Mouse (Mus musculus): ENCODE data around the gene Fundc1. TPM values are rescaled to one million over a fixed set of nuclear protein-coding genes. Genes with fewer than 3 reads are reported as not detected.
A peak's percentile ranks its signal among the peaks of the same experiment; 100 is the strongest.

Gene Fundc1
- 5.4 and 6.4 TPM in 2 replicates for polyA plus RNA-seq (2012; rRNA removed)

GRCm38 (mm10) chrX:17571621-17572459 is at the start of gene Fundc1:
Gene Fundc1, minus strand, starts transcription at chrX:17572325.
- Histone ChIP-seq H3K27me3 (ENCODE audit: control insufficient read depth, insufficient read depth, low read length) (no peaks in the 10 kb centered on the region), H3K4me1 (ENCODE audit: control insufficient read depth, insufficient read depth, insufficient read length) (no peaks in the 10 kb centered on the region), H3K36me3 (ENCODE audit: control insufficient read depth, insufficient read depth, low read length) (no peaks in the 10 kb centered on the region), H3K27ac (ENCODE audit: insufficient read depth, low read length) (peak within 1 kb of the TSS; percentile 87), H3K4me3 (ENCODE audit: extremely low read depth, insufficient read depth, insufficient read length) (peak within 1 kb of the TSS; percentile 86)
- 20% methylated on average over 30 of the region's 30 CpGs for WGBS
- no peak for TF ChIP-seq CTCF (IDR thresholded peaks at IDR 0.05; ENCODE audit: extremely low read depth, insufficient read depth, insufficient read length, insufficient replicate concordance)
- no peak; the same call in 1 of the 2 replicates for TF ChIP-seq POLR2A (IDR thresholded peaks at IDR 0.05; ENCODE audit: low read depth, low read length)
- peak; percentile 83 to 89 for DNase-seq (ENCODE audit: low read depth in 1 of 2, low spot score in 2 of 2)

- 77% methylated on average over 1 of the region's 1 CpGs for WGBS
- DNase-seq (ENCODE audit: low read depth in 1 of 2, low spot score in 2 of 2): no peak
- Histone ChIP-seq H3K4me3 (ENCODE audit: extremely low read depth, insufficient read depth, insufficient read length) (no peak overlapping the region), H3K27me3 (ENCODE audit: control insufficient read depth, insufficient read depth, low read length) (no peaks in the 10 kb centered on the region), H3K4me1 (ENCODE audit: control insufficient read depth, insufficient read depth, insufficient read length) (no peaks in the 10 kb centered on the region), H3K36me3 (ENCODE audit: control insufficient read depth, insufficient read depth, low read length) (no peaks in the 10 kb centered on the region), H3K27ac (ENCODE audit: insufficient read depth, low read length) (no peak overlapping the region)
- TF ChIP-seq CTCF (IDR thresholded peaks at IDR 0.05; ENCODE audit: extremely low read depth, insufficient read depth, insufficient read length, insufficient replicate concordance) (no peak), POLR2A (IDR thresholded peaks at IDR 0.05; ENCODE audit: low read depth, low read length) (no peak)
Measured at GRCm38 (mm10) chrX:17611253-17611652, 39.1 kb upstream of the Fundc1 start.

GRCm38 (mm10) chrX:17608763-17609162 is 36.6 kb upstream of the Fundc1 start:
- WGBS: 41% methylated on average over 1 of the region's 1 CpGs
- Histone ChIP-seq H3K36me3 (ENCODE audit: control insufficient read depth, insufficient read depth, low read length) (no peaks in the 10 kb centered on the region), H3K27ac (ENCODE audit: insufficient read depth, low read length) (no peak overlapping the region), H3K4me1 (ENCODE audit: control insufficient read depth, insufficient read depth, insufficient read length) (no peaks in the 10 kb centered on the region), H3K4me3 (ENCODE audit: extremely low read depth, insufficient read depth, insufficient read length) (no peak overlapping the region), H3K27me3 (ENCODE audit: control insufficient read depth, insufficient read depth, low read length) (no peaks in the 10 kb centered on the region)
- no peak for TF ChIP-seq CTCF (IDR thresholded peaks at IDR 0.05; ENCODE audit: extremely low read depth, insufficient read depth, insufficient read length, insufficient replicate concordance)
- TF ChIP-seq POLR2A (IDR thresholded peaks at IDR 0.05; ENCODE audit: low read depth, low read length): no peak
- no peak for DNase-seq (ENCODE audit: low read depth in 1 of 2, low spot score in 2 of 2)

DNA sequence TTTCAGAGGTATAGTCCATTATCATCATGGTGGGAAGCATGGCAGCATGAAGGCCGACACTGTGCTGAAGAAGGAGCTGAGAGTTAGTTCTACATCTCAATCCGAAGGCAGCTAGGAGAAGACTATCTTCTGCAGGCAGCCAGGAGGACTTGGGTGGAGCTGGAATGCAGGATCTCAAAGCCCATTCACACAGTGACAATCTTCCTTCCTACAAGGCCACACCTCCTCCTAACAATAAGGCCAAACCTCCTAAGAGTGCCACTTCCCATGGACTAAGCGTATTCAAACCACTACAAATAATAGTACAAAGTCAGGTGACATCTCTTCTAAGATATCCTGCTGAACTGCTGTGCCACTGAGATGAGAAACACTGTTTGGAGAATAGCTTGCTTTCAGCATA is 35.5 kb upstream of the Fundc1 start:
- H3K4me1 ChIP-seq (ENCODE audit: control insufficient read depth, insufficient read depth, insufficient read length): no peaks in the 10 kb centered on the region
- H3K27ac ChIP-seq (ENCODE audit: insufficient read depth, low read length): no peak overlapping the region
- DNase-seq (ENCODE audit: low read depth in 1 of 2, low spot score in 2 of 2): no peak
- whole genome bisulfite sequencing: 84% methylated on average over 3 of the region's 3 CpGs
- no peaks in the 10 kb centered on the region for H3K36me3 ChIP-seq (ENCODE audit: control insufficient read depth, insufficient read depth, low read length)
- no peak overlapping the region for H3K4me3 ChIP-seq (ENCODE audit: extremely low read depth, insufficient read depth, insufficient read length)
- no peaks in the 10 kb centered on the region for H3K27me3 ChIP-seq (ENCODE audit: control insufficient read depth, insufficient read depth, low read length)
- TF ChIP-seq POLR2A (IDR thresholded peaks at IDR 0.05; ENCODE audit: low read depth, low read length) (no peak), CTCF (IDR thresholded peaks at IDR 0.05; ENCODE audit: extremely low read depth, insufficient read depth, insufficient read length, insufficient replicate concordance) (no peak)

- H3K4me1 ChIP-seq (ENCODE audit: control insufficient read depth, insufficient read depth, insufficient read length): no peaks in the 10 kb centered on the region
- H3K4me3 ChIP-seq (ENCODE audit: extremely low read depth, insufficient read depth, insufficient read length): no peak overlapping the region
- no peak overlapping the region for H3K27ac ChIP-seq (ENCODE audit: insufficient read depth, low read length)
- no peak for DNase-seq (ENCODE audit: low read depth in 1 of 2, low spot score in 2 of 2)
- no peaks in the 10 kb centered on the region for H3K27me3 ChIP-seq (ENCODE audit: control insufficient read depth, insufficient read depth, low read length)
- no peaks in the 10 kb centered on the region for H3K36me3 ChIP-seq (ENCODE audit: control insufficient read depth, insufficient read depth, low read length)
- TF ChIP-seq CTCF (IDR thresholded peaks at IDR 0.05; ENCODE audit: extremely low read depth, insufficient read depth, insufficient read length, insufficient replicate concordance) (no peak), POLR2A (IDR thresholded peaks at IDR 0.05; ENCODE audit: low read depth, low read length) (no peak)
Measured at GRCm38 (mm10) chrX:17593331-17593730, 21.2 kb upstream of the Fundc1 start.

GRCm38 (mm10) chrX:17590745-17591144 is 18.6 kb upstream of the Fundc1 start:
- DNase-seq (ENCODE audit: low read depth in 1 of 2, low spot score in 2 of 2): no peak
- Histone ChIP-seq H3K4me1 (ENCODE audit: control insufficient read depth, insufficient read depth, insufficient read length) (no peaks in the 10 kb centered on the region), H3K4me3 (ENCODE audit: extremely low read depth, insufficient read depth, insufficient read length) (no peak overlapping the region), H3K27me3 (ENCODE audit: control insufficient read depth, insufficient read depth, low read length) (no peaks in the 10 kb centered on the region), H3K36me3 (ENCODE audit: control insufficient read depth, insufficient read depth, low read length) (no peaks in the 10 kb centered on the region), H3K27ac (ENCODE audit: insufficient read depth, low read length) (no peak overlapping the region)
- 12% methylated on average over 1 of the region's 1 CpGs for whole genome bisulfite sequencing
- TF ChIP-seq POLR2A (IDR thresholded peaks at IDR 0.05; ENCODE audit: low read depth, low read length) (no peak), CTCF (IDR thresholded peaks at IDR 0.05; ENCODE audit: extremely low read depth, insufficient read depth, insufficient read length, insufficient replicate concordance) (no peak)

DNA sequence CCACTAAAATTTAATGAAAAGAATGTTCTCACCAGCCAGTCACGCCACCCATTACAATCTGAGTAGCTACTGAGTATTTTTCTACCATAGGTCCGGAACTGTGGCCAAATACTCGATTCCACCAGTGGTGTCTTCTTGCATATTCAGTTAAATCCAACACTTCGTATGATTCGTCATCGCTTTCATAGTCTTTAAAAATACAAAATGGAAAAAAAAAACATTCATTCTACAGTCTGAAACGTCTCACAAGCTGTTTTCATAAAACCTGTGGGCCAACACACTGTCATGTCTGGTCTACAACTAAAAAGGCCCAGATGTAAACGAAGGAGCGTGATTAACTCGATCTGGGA is 879 bp downstream of the Fundc1 start:
- WGBS: 43% methylated on average over 10 of the region's 10 CpGs
- Histone ChIP-seq H3K4me3 (ENCODE audit: extremely low read depth, insufficient read depth, insufficient read length) (peak overlapping the region; percentile 86; the same call in 1 of the 2 replicates), H3K27me3 (ENCODE audit: control insufficient read depth, insufficient read depth, low read length) (no peaks in the 10 kb centered on the region), H3K4me1 (ENCODE audit: control insufficient read depth, insufficient read depth, insufficient read length) (no peaks in the 10 kb centered on the region), H3K27ac (ENCODE audit: insufficient read depth, low read length) (peak overlapping the region; percentile 87), H3K36me3 (ENCODE audit: control insufficient read depth, insufficient read depth, low read length) (no peaks in the 10 kb centered on the region)
- no peak for DNase-seq (ENCODE audit: low read depth in 1 of 2, low spot score in 2 of 2)
- TF ChIP-seq POLR2A (IDR thresholded peaks at IDR 0.05; ENCODE audit: low read depth, low read length): no peak

Data from spleen, adult 2 months (tissue).